Mouse (Mus musculus) cortical plate, adult 2 months (tissue): Measurements from ENCODE around the gene Atp4a. TPM values are rescaled to one million over a fixed set of nuclear protein-coding genes. Genes with fewer than 3 reads are reported as not detected.

Source experiments
- H3K27ac ChIP-seq: fragments of 200-500 bp; 2 replicates; pipeline ENCODE4 v1.5.1; 2012; ENCODE audit warnings: low read length, control low read depth, inconsistent platforms; ENCODE audit not compliant: insufficient read depth
- H3K4me1 ChIP-seq: fragments of 200-500 bp; 2 replicates; pipeline ENCODE4 v1.6.1; 2011; ENCODE audit warnings: low read length; ENCODE audit not compliant: control insufficient read depth, insufficient read depth
- H3K4me3 ChIP-seq: fragments of 200-500 bp; 2 replicates; pipeline ENCODE4 v1.5.1; 2011; ENCODE audit warnings: mild to moderate bottlenecking, low read length, control low read depth; ENCODE audit not compliant: insufficient read depth
- CTCF ChIP-seq: fragments of 200-500 bp; IDR thresholded peaks from 2 replicates; pipeline ENCODE4 v1.5.1; 2011; ENCODE audit warnings: mild to moderate bottlenecking, control low read depth, low read length; ENCODE audit not compliant: insufficient read depth; ENCODE audit errors: extremely low read depth
- POLR2A ChIP-seq: fragments of 200-500 bp; IDR thresholded peaks from 2 replicates; pipeline ENCODE4 v1.6.1; 2011; ENCODE audit warnings: mild to moderate bottlenecking, low read length, control low read depth; ENCODE audit not compliant: insufficient read depth; ENCODE audit errors: extremely low read depth
- polyA plus RNA-seq: library from polyadenylated mRNA; depleted of rRNA; stranded (reverse); fragments of >200 nt; gene quantifications from 2 replicates; pipeline ENCODE4 v1.2.3, GENCODE M21; 2012; rRNA removed

Gene Atp4a
- polyA plus RNA-seq, 1 experiment, result 0.73 TPM

DNA sequence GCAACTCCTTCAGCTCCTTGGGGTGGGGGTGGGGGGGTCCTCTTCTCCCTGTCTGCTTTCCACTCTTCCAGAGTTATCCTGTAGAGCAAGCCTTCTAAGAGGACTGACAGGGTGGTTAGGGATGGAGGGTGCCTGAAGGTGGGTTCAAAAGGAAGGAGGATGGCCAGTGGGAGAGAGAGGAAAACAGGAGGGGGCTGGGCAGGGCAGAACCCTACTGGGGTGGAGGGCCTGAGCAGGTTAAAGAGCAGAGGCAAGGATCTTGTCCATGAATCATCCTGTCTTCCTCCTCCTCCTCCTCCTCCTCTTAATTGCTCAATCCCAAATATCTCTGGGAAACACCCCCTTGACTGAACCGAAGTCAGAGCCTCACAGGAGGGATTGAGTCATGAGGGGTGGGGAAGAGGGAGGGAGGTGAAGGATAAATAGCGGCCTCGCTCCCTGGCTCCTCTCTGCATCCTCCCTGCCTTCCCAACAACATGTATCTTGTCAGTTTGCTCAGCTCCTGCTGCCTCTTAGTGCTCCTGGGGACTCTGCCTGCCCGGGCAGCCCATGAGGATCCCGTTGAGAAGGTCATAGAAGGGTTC is 39.2 kb downstream of the Atp4a start, which contains the start of gene Sbsn:
TSS of gene Sbsn (plus strand) at position 386 of the 584 bp plus-strand sequence.
- no peak within 1 kb of the TSS for H3K27ac ChIP-seq
- TF ChIP-seq CTCF (no peak), POLR2A (no peak)
- no peaks in the 10 kb centered on the region for H3K4me1 ChIP-seq
- H3K4me3 ChIP-seq, result no peak within 1 kb of the TSS

- no peak overlapping the region for H3K27ac ChIP-seq
- no peak overlapping the region for H3K4me3 ChIP-seq
- H3K4me1 ChIP-seq, result no peaks in the 10 kb centered on the region
- TF ChIP-seq POLR2A, result no peak
- no peak for TF ChIP-seq CTCF
These were observed 45.0 kb downstream of the Atp4a start for GRCm38 (mm10) chr7:30757001-30757400.

DNA sequence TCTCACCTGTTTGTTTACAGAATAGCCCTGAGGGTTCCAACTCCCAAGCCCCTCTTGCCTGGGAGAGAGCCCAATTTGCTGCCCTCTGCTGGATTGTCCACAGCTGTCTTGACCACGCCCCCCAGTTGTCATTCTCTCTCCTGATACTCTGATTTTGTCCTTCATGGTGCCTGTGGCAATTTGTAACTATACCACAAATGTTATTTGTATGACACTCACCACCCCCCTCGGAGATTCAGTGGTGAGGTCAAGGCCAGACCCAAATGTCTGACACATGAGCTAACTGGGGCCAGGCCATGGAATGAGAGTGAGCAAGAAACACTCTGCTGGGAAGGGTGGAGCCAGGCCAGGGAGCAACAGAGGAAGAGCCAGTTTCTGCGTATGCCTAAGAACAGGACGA is 46.8 kb downstream of the Atp4a start:
- no peak for TF ChIP-seq POLR2A
- TF ChIP-seq CTCF, result 0 out of 2 replicates have a peak, but pooled peaks have one; percentile 8
- H3K27ac ChIP-seq, result no peak overlapping the region
- no peaks in the 10 kb centered on the region for H3K4me1 ChIP-seq
- no peak overlapping the region for H3K4me3 ChIP-seq

GRCm38 (mm10) chr7:30761769-30762352 is 49.9 kb downstream of the Atp4a start:
- Histone ChIP-seq H3K4me1 (no peaks in the 10 kb centered on the region), H3K4me3 (no peak overlapping the region), H3K27ac (no peak overlapping the region)
- TF ChIP-seq POLR2A (no peak), CTCF (no peak)

- Histone ChIP-seq H3K4me1 (no peaks in the 10 kb centered on the region), H3K4me3 (no peak within 1 kb of the TSS), H3K27ac (no peak within 1 kb of the TSS)
- TF ChIP-seq POLR2A (no peak), CTCF (no peak)
These were observed 51.4 kb downstream of the Atp4a start, which contains the start of gene Dmkn for GRCm38 (mm10) chr7:30763456-30763855. Gene Dmkn (plus strand): TSS chr7:30763756.

GRCm38 (mm10) chr7:30765173-30765572 is 53.2 kb downstream of the Atp4a start:
- Histone ChIP-seq H3K4me3 (no peak overlapping the region), H3K4me1 (no peaks in the 10 kb centered on the region), H3K27ac (no peak overlapping the region)
- TF ChIP-seq CTCF (no peak), POLR2A (no peak)

DNA sequence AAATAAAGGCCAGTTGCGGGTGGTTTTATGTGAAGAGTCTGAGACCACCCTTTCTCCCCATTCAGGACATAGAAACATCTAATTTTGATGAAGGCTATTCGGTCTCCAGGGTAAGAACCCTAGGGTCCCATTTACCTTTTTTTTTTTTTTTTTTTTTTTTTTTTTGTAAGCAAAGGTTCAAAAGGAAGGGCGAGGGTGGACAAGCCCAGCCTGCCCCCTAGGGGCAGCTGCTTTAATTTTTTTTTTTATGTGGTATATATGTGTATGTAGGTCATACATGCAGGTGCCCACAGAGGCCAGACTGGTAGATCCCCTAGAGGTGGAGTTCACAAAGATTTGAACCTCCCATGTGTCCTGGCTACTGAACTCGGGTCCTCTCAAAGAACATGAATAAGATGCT is 54.4 kb downstream of the Atp4a start:
- Histone ChIP-seq H3K4me1 (no peaks in the 10 kb centered on the region), H3K27ac (no peak overlapping the region), H3K4me3 (no peak overlapping the region)
- TF ChIP-seq POLR2A (no peak), CTCF (no peak)

- Histone ChIP-seq H3K4me1 (no peaks in the 10 kb centered on the region), H3K4me3 (no peak overlapping the region), H3K27ac (no peak overlapping the region)
- TF ChIP-seq POLR2A (no peak), CTCF (no peak)
These were observed 57.2 kb downstream of the Atp4a start for GRCm38 (mm10) chr7:30769236-30769635.

Other genes with a start within 250 kb of the Atp4a start
- not detected in 2 replicates for gene Prodh2, start 218.6 kb upstream of the Atp4a start, polyA plus RNA-seq
- 174 and 184 TPM in 2 replicates for gene Arhgap33, start 177.1 kb upstream of the Atp4a start, polyA plus RNA-seq
- gene Hspb6, start 160.0 kb upstream of the Atp4a start, polyA plus RNA-seq, result 11.0 and 11.3 TPM in 2 replicates
- 4.7 and 6.2 TPM in 2 replicates for gene Proser3, start 159.9 kb upstream of the Atp4a start, polyA plus RNA-seq
- 71.9 and 72.7 TPM in 2 replicates for gene Lin37, start 152.4 kb upstream of the Atp4a start, polyA plus RNA-seq
- 90.9 and 97.0 TPM in 2 replicates for gene U2af1l4, start 148.9 kb upstream of the Atp4a start, polyA plus RNA-seq
- gene Gm49396, start 148.9 kb upstream of the Atp4a start, polyA plus RNA-seq, result 4.7 and 5.5 TPM in 2 replicates
- gene Psenen, start 148.6 kb upstream of the Atp4a start, polyA plus RNA-seq, result 127 and 133 TPM in 2 replicates
- gene Igflr1, start 146.8 kb upstream of the Atp4a start, polyA plus RNA-seq, result 3.4 and 4.4 TPM in 2 replicates
- 40.0 and 45.3 TPM in 2 replicates for gene Kmt2b, start 123.5 kb upstream of the Atp4a start, polyA plus RNA-seq
- gene Zbtb32, start 113.3 kb upstream of the Atp4a start, polyA plus RNA-seq, result 0.08 TPM in 1 of 2 replicates, not detected in the other
- gene Upk1a, start 99.4 kb upstream of the Atp4a start, polyA plus RNA-seq, result 2.0 and 2.1 TPM in 2 replicates
- 1,068 and 1,150 TPM in 2 replicates for gene Cox6b1, start 86.1 kb upstream of the Atp4a start, polyA plus RNA-seq
- not detected in 2 replicates for gene Etv2, start 76.4 kb upstream of the Atp4a start, polyA plus RNA-seq
- 59.7 and 60.1 TPM in 2 replicates for gene Rbm42, start 61.9 kb upstream of the Atp4a start, polyA plus RNA-seq
- 7.6 and 9.4 TPM in 2 replicates for gene Haus5, start 47.2 kb upstream of the Atp4a start, polyA plus RNA-seq
- not detected in 2 replicates for gene Pmis2, start 40.6 kb upstream of the Atp4a start, polyA plus RNA-seq
- gene 2200002J24Rik, start 13.3 kb upstream of the Atp4a start, polyA plus RNA-seq, result not detected in 2 replicates
- 189 and 190 TPM in 2 replicates for gene Tmem147, start 17.3 kb downstream of the Atp4a start, polyA plus RNA-seq
- not detected in 2 replicates for gene Gapdhs, start 31.5 kb downstream of the Atp4a start, polyA plus RNA-seq
- gene Sbsn, start 39.3 kb downstream of the Atp4a start, polyA plus RNA-seq, result 8.4 and 8.6 TPM in 2 replicates
- gene Dmkn, start 51.5 kb downstream of the Atp4a start, polyA plus RNA-seq, result 3.3 and 9.6 TPM in 2 replicates
- gene Krtdap, start 75.7 kb downstream of the Atp4a start, polyA plus RNA-seq, result not detected in 2 replicates
- 0.09 and 0.38 TPM in 2 replicates for gene Ffar2, start 111.6 kb downstream of the Atp4a start, polyA plus RNA-seq
- gene Ffar3, start 144.0 kb downstream of the Atp4a start, polyA plus RNA-seq, result 0.13 TPM in 1 of 2 replicates, not detected in the other
- 0.02 TPM in 1 of 2 replicates, not detected in the other for gene Ffar1, start 149.4 kb downstream of the Atp4a start, polyA plus RNA-seq
- gene Cd22, start 168.1 kb downstream of the Atp4a start, polyA plus RNA-seq, result 0.15 and 0.83 TPM in 2 replicates
- gene Mag, start 202.7 kb downstream of the Atp4a start, polyA plus RNA-seq, result 412 and 613 TPM in 2 replicates
- gene Hamp2, start 212.5 kb downstream of the Atp4a start, polyA plus RNA-seq, result not detected in 2 replicates
- gene Hamp, start 231.8 kb downstream of the Atp4a start, polyA plus RNA-seq, result not detected in 2 replicates
- gene Usf2, start 244.6 kb downstream of the Atp4a start, polyA plus RNA-seq, result 202 and 241 TPM in 2 replicates